In genomic region chr11:89100403-89100802, GRCm38 (mm10) we compare ENCODE assay signal across 8 mouse cellular contexts. TPM values are rescaled to one million over a fixed set of nuclear protein-coding genes. Genes with fewer than 3 reads are reported as not detected.
DNase-seq lines count a peak whose midpoint lies in the region; ATAC-seq and TF ChIP-seq lines count a peak whose summit lies in the region.

No protein-coding gene starts in this region.

- no peak; the same call in 1 of the 2 replicates for TF ChIP-seq CTCF in heart, adult 2 months (IDR thresholded peaks at IDR 0.05)
- TF ChIP-seq CTCF in kidney, adult 2 months (conservative IDR thresholded peaks at IDR 0.05; ENCODE audit: insufficient read depth, insufficient read length, low read depth, low read length), result peak; percentile 92
- peak; percentile 97 for TF ChIP-seq CTCF in small intestine, adult 2 months (IDR thresholded peaks at IDR 0.05; ENCODE audit: extremely low read depth, insufficient read length, insufficient replicate concordance, low read depth, low read length)

- TF ChIP-seq EP300 in heart, adult 2 months (IDR thresholded peaks at IDR 0.05; ENCODE audit: insufficient read depth, low read depth, low read length), result peak; percentile 74; the same call in 1 of the 2 replicates

- TF ChIP-seq POLR2A in heart, adult 2 months (IDR thresholded peaks at IDR 0.05; ENCODE audit: insufficient read depth, low read depth, low read length), result no peak
- no peak for TF ChIP-seq POLR2A in kidney, adult 2 months (IDR thresholded peaks at IDR 0.05; ENCODE audit: low read depth, low read length)
- TF ChIP-seq POLR2A in small intestine, adult 2 months (IDR thresholded peaks at IDR 0.05; ENCODE audit: low read depth, low read length), result no peak

- H3K27me3 ChIP-seq in embryonic facial prominence, embryonic 13.5 days, result 0 out of 2 replicates have a peak, but pooled peaks cover 3% of the 10 kb centered on the region
- no peaks in the 10 kb centered on the region for H3K27me3 ChIP-seq in heart, adult 2 months (ENCODE audit: control insufficient read depth, insufficient read depth, low read length)
- H3K27me3 ChIP-seq in kidney, adult 2 months (replicated peaks; ENCODE audit: control insufficient read depth, insufficient read depth, low read length), result no peaks in the 10 kb centered on the region
- H3K27me3 ChIP-seq in limb, embryonic 11.5 days (ENCODE audit: control insufficient read depth, insufficient read depth, low read length), result 0 out of 2 replicates have a peak, but pooled peaks cover 2% of the 10 kb centered on the region
- H3K27me3 ChIP-seq in midbrain, embryonic 13.5 days, result peaks cover 4% of the 10 kb centered on the region; the same call in 1 of the 2 replicates
- no peaks in the 10 kb centered on the region for H3K27me3 ChIP-seq in small intestine, adult 2 months (ENCODE audit: control insufficient read depth, insufficient read depth, low read length)

- intact Hi-C loops in heart, adult 2 months (cut with DNase I), result loop anchor here (1.0 to 2.0 kb wide), 3 partner anchors 64 to 620 kb away; no protein-coding TSS in a partner anchor

- H3K9me3 ChIP-seq in embryonic facial prominence, embryonic 13.5 days, result no peaks in the 10 kb centered on the region
- H3K9me3 ChIP-seq in limb, embryonic 11.5 days (ENCODE audit: control insufficient read depth, low read length), result no peaks in the 10 kb centered on the region
- H3K9me3 ChIP-seq in midbrain, embryonic 13.5 days, result no peaks in the 10 kb centered on the region

- H3K27ac ChIP-seq in embryonic facial prominence, embryonic 13.5 days, result no peak overlapping the region
- peak overlapping the region; percentile 71 for H3K27ac ChIP-seq in heart, adult 2 months
- H3K27ac ChIP-seq in kidney, adult 2 months (ENCODE audit: insufficient read depth, low read depth, low read length), result no peak overlapping the region
- H3K27ac ChIP-seq in limb, embryonic 11.5 days (replicated peaks; ENCODE audit: low read depth, low read length), result no peak overlapping the region
- no peak overlapping the region for H3K27ac ChIP-seq in midbrain, embryonic 13.5 days
- H3K27ac ChIP-seq in small intestine, adult 2 months (ENCODE audit: insufficient read depth, low read depth, low read length), result no peak overlapping the region

- no peaks in the 10 kb centered on the region for H3K79me2 ChIP-seq in heart, adult 2 months (replicated peaks; ENCODE audit: control insufficient read depth, insufficient read depth, low read length)

- 2% methylated on average over 9 of the region's 9 CpGs for WGBS in embryonic facial prominence, embryonic 13.5 days
- under 1% methylated on average over 9 of the region's 9 CpGs for WGBS in heart, adult 2 months
- under 1% methylated on average over 9 of the region's 9 CpGs for WGBS in kidney, adult 2 months
- 2% methylated on average over 9 of the region's 9 CpGs for WGBS in limb, embryonic 11.5 days
- WGBS in midbrain, embryonic 13.5 days, result 1% methylated on average over 9 of the region's 9 CpGs
- under 1% methylated on average over 9 of the region's 9 CpGs for WGBS in small intestine, adult 2 months

- H3K9ac ChIP-seq in embryonic facial prominence, embryonic 13.5 days, result no peak overlapping the region
- H3K9ac ChIP-seq in heart, adult 2 months (ENCODE audit: low read depth, low read length), result peak overlapping the region; percentile 54
- no peak overlapping the region for H3K9ac ChIP-seq in limb, embryonic 11.5 days (ENCODE audit: low read length)
- H3K9ac ChIP-seq in midbrain, embryonic 13.5 days (replicated peaks), result 0 out of 2 replicates have a peak overlapping the region, but pooled peaks have one; percentile 11

- peak overlapping the region; percentile 35 for H3K4me3 ChIP-seq in embryonic facial prominence, embryonic 13.5 days
- peak overlapping the region; percentile 56 for H3K4me3 ChIP-seq in heart, adult 2 months
- peak overlapping the region; percentile 45 for H3K4me3 ChIP-seq in kidney, adult 2 months (ENCODE audit: insufficient read depth, low read depth, low read length)
- no peak overlapping the region for H3K4me3 ChIP-seq in limb, embryonic 11.5 days (ENCODE audit: low read depth, low read length)
- peak overlapping the region; percentile 18; the same call in 1 of the 2 replicates for H3K4me3 ChIP-seq in midbrain, embryonic 13.5 days (replicated peaks)
- H3K4me3 ChIP-seq in small intestine, adult 2 months (ENCODE audit: low read depth, low read length), result peak overlapping the region; percentile 60

- ATAC-seq in embryonic facial prominence, embryonic 13.5 days (ENCODE audit: insufficient number of reproducible peaks, insufficient read depth, low FRiP score, low TSS enrichment, low read depth), result peak; percentile 78
- peak; percentile 64; the same call in 1 of the 2 replicates for ATAC-seq in limb, embryonic 11.5 days (ENCODE audit: insufficient number of reproducible peaks, low FRiP score, low TSS enrichment, low read depth)
- ATAC-seq in midbrain, embryonic 13.5 days, result peak; percentile 91

- peak overlapping the region; percentile 59 for H3K4me2 ChIP-seq in embryonic facial prominence, embryonic 13.5 days
- H3K4me2 ChIP-seq in limb, embryonic 11.5 days (ENCODE audit: low read depth, severe bottlenecking), result peak overlapping the region; percentile 24; the same call in 1 of the 2 replicates
- H3K4me2 ChIP-seq in midbrain, embryonic 13.5 days (replicated peaks), result peak overlapping the region; percentile 47

- H3K4me1 ChIP-seq in embryonic facial prominence, embryonic 13.5 days, result peaks cover 12% of the 10 kb centered on the region
- H3K4me1 ChIP-seq in heart, adult 2 months (ENCODE audit: control insufficient read depth, insufficient read depth, low read length), result peaks cover 3% of the 10 kb centered on the region
- no peaks in the 10 kb centered on the region for H3K4me1 ChIP-seq in kidney, adult 2 months (ENCODE audit: control insufficient read depth, insufficient read depth, low read length)
- no peaks in the 10 kb centered on the region for H3K4me1 ChIP-seq in limb, embryonic 11.5 days (ENCODE audit: control insufficient read depth, insufficient read depth, low read length)
- H3K4me1 ChIP-seq in midbrain, embryonic 13.5 days (replicated peaks), result peaks cover 5% of the 10 kb centered on the region
- H3K4me1 ChIP-seq in small intestine, adult 2 months (ENCODE audit: control insufficient read depth, insufficient read depth, insufficient read length, low read length), result no peaks in the 10 kb centered on the region

- no peaks in the 10 kb centered on the region for H3K36me3 ChIP-seq in embryonic facial prominence, embryonic 13.5 days
- H3K36me3 ChIP-seq in heart, adult 2 months (ENCODE audit: control insufficient read depth, insufficient read depth, low read length), result no peaks in the 10 kb centered on the region
- no peaks in the 10 kb centered on the region for H3K36me3 ChIP-seq in kidney, adult 2 months (ENCODE audit: control insufficient read depth, insufficient read depth, low read length)
- no peaks in the 10 kb centered on the region for H3K36me3 ChIP-seq in limb, embryonic 11.5 days (ENCODE audit: control insufficient read depth, insufficient read depth, low read length)
- H3K36me3 ChIP-seq in midbrain, embryonic 13.5 days, result no peaks in the 10 kb centered on the region
- no peaks in the 10 kb centered on the region for H3K36me3 ChIP-seq in small intestine, adult 2 months (ENCODE audit: control insufficient read depth, insufficient read depth, low read length)

- DNase-seq in 3T3-L1 (ENCODE audit: low read depth, low spot score), result peak; percentile 75
- peak; percentile 91 to 92 for DNase-seq in adrenal gland, postnatal 36 days
- DNase-seq in heart, adult 2 months, result peak; percentile 89 to 92
- peak; percentile 88 for DNase-seq in kidney, adult 2 months
- peak; percentile 88 for DNase-seq in limb, embryonic 11.5 days (ENCODE audit: low spot score)

RNA-seq across cellular contexts. Expression of gene Gm525, which starts 26.8 kb away (rescaled TPM):
- not detected for total RNA-seq in adrenal gland, postnatal 36 days (2021)
- 1.7 and 2.0 TPM in 2 replicates for polyA plus RNA-seq in embryonic facial prominence, embryonic 13.5 days (2015; fragmentation: Nextera tagmentation; extraction: Ambion mirVana)
- not detected for total RNA-seq in heart, adult 2 months (2021)
- 0.27 TPM in 1 of 2 replicates, not detected in the other for polyA plus RNA-seq in heart, adult 2 months (2012; rRNA removed)
- 0.69 and 1.6 TPM in 2 replicates for polyA plus RNA-seq in kidney, adult 2 months (2012; rRNA removed)
- not detected in 2 replicates for polyA plus RNA-seq in limb, embryonic 11.5 days (2014; fragmentation: Nextera tagmentation; extraction: Ambion mirVana)
- polyA plus RNA-seq in midbrain, embryonic 13.5 days (2015; fragmentation: Nextera tagmentation; extraction: Ambion mirVana), result not detected in 2 replicates
- polyA plus RNA-seq in small intestine, adult 2 months (2012; rRNA removed), result not detected in 2 replicates

RNA-seq across cellular contexts. Expression of gene Dgke, which starts 33.8 kb away (rescaled TPM):
- 10 to 100 TPM; 12.1 to 17.3 TPM for total RNA-seq in adrenal gland, postnatal 36 days (2021)
- polyA plus RNA-seq in embryonic facial prominence, embryonic 13.5 days (2015; fragmentation: Nextera tagmentation; extraction: Ambion mirVana), result 4.8 and 5.1 TPM in 2 replicates
- 10 to 100 TPM in 1 of 2 experiments, 1 to 10 TPM in 1; 9.3 to 12.4 TPM for total RNA-seq in heart, adult 2 months (2021)
- polyA plus RNA-seq in heart, adult 2 months (2012; rRNA removed), result 5.6 and 8.2 TPM in 2 replicates
- 2.4 and 2.8 TPM in 2 replicates for polyA plus RNA-seq in kidney, adult 2 months (2012; rRNA removed)
- 3.5 and 3.7 TPM in 2 replicates for polyA plus RNA-seq in limb, embryonic 11.5 days (2014; fragmentation: Nextera tagmentation; extraction: Ambion mirVana)
- polyA plus RNA-seq in midbrain, embryonic 13.5 days (2015; fragmentation: Nextera tagmentation; extraction: Ambion mirVana), result 12.6 and 13.1 TPM in 2 replicates
- 2.1 and 3.2 TPM in 2 replicates for polyA plus RNA-seq in small intestine, adult 2 months (2012; rRNA removed)

Comparison
In these comparisons a context has a peak if more than half of its experiments do, and no peak if none do; other contexts are left out.
1. H3K9ac ChIP-seq: peak in heart, adult 2 months (single experiment) and midbrain, embryonic 13.5 days (single experiment); none in embryonic facial prominence, embryonic 13.5 days (single experiment) and limb, embryonic 11.5 days (single experiment).
2. Peak in every context shown above with its lines, with median percentiles within 50 percentile points of each other: DNase-seq, ATAC-seq and H3K4me2 ChIP-seq.